Mouse (Mus musculus) heart, embryonic 14.5 days (tissue): ENCODE data around the gene Nup214. TPM values are rescaled to one million over a fixed set of nuclear protein-coding genes. Genes with fewer than 3 reads are reported as not detected.

ENCODE experiments used
- ATAC-seq: fragments of 200-750 bp; cut with Nextera tagmentation; 2 replicates; pipeline ENCODE4 v1.8.0; 2017; ENCODE audit warnings: low read depth, moderate TSS enrichment; ENCODE audit not compliant: insufficient number of reproducible peaks, insufficient read depth, low FRiP score
- H3K27ac ChIP-seq, 2 experiments: fragments of 200-500 bp in 1 of 2; fragments of 300-500 bp in 1 of 2; sonication (generic) in 1 of 2; replicated peaks in 1 of 2; 2 replicates each; pipeline ENCODE4 v1.5.1; 2012 to 2014; ENCODE audit warnings: low read depth in 2 of 2, low read length in 2 of 2, control low read depth in 1 of 2, mild to moderate bottlenecking in 1 of 2, mixed read lengths in 1 of 2; ENCODE audit not compliant: control insufficient read depth in 1 of 2, insufficient read depth in 1 of 2
- H3K27me3 ChIP-seq: fragments of 300-500 bp; sonication (generic); 2 replicates; pipeline ENCODE4 v1.6.1; 2014; ENCODE audit warnings: mild to moderate bottlenecking, low read length, control low read depth; ENCODE audit not compliant: control insufficient read depth, insufficient read depth
- H3K36me3 ChIP-seq: fragments of 300-500 bp; sonication (generic); 2 replicates; pipeline ENCODE4 v1.6.1; 2014; ENCODE audit warnings: mild to moderate bottlenecking, control low read depth, low read length, mixed read lengths; ENCODE audit not compliant: control insufficient read depth, insufficient read depth
- H3K4me1 ChIP-seq, 2 experiments: fragments of 200-500 bp in 1 of 2; fragments of 300-500 bp in 1 of 2; sonication (generic) in 1 of 2; 2 replicates each; pipeline ENCODE4 v1.6.1; 2012 to 2014; ENCODE audit warnings: low read length in 2 of 2, control low read depth in 1 of 2, mixed read lengths in 1 of 2; ENCODE audit not compliant: control insufficient read depth in 2 of 2, insufficient read depth in 2 of 2
- H3K4me2 ChIP-seq: fragments of 300-500 bp; sonication (generic); 2 replicates; pipeline ENCODE4 v1.6.1; 2014; ENCODE audit warnings: mild to moderate bottlenecking, low read length
- H3K4me3 ChIP-seq, 2 experiments: fragments of 200-500 bp in 1 of 2; fragments of 300-500 bp in 1 of 2; sonication (generic) in 1 of 2; 2 replicates each; pipeline ENCODE4 v1.5.1; 2012 to 2014; ENCODE audit warnings: low read length in 2 of 2, mild to moderate bottlenecking in 2 of 2, control low read depth in 1 of 2, low read depth in 1 of 2, moderate library complexity in 1 of 2; ENCODE audit not compliant: control insufficient read depth in 1 of 2, insufficient read depth in 1 of 2
- H3K9ac ChIP-seq: fragments of 300-500 bp; sonication (generic); 2 replicates; pipeline ENCODE4 v1.6.1; 2014; ENCODE audit warnings: mild to moderate bottlenecking, low read length
- H3K9me3 ChIP-seq: fragments of 300-500 bp; sonication (generic); 2 replicates; pipeline ENCODE4 v1.6.1; 2016; ENCODE audit warnings: low read length, control low read depth; ENCODE audit not compliant: control insufficient read depth
- WGBS: fragments of 180-500 bp; shearing (Covaris S2); extraction: QIAGEN DNeasy Blood & Tissue Kit; methylation state at CpG from one replicate; pipeline ENCODE4 v1.1.7; 2014; 5-methylcytosine and 5-hydroxymethylcytosine counted together
- polyA plus RNA-seq: library from polyadenylated mRNA; unstranded; fragments of >200 nt; fragmentation: Nextera tagmentation; extraction: Ambion mirVana; gene quantifications from 2 replicates; pipeline ENCODE4 v1.2.1, GENCODE M21; 2014

Nup214 gene
- polyA plus RNA-seq, 1 experiment from 2014 or later: 46.2 TPM

- Histone ChIP-seq H3K4me3 (peak overlapping the region; percentile 82 to 83), H3K4me2 (peak overlapping the region; percentile 100), H3K27me3 (no peaks in the 10 kb centered on the region), H3K27ac (peak overlapping the region; percentile 91 to 92), H3K36me3 (peaks cover 11% of the 10 kb centered on the region), H3K9me3 (no peaks in the 10 kb centered on the region), H3K4me1 (peaks cover 29 to 43% of the 10 kb centered on the region in 2 experiments), H3K9ac (peak overlapping the region; percentile 85)
- WGBS: 43% methylated on average over 3 of the region's 3 CpGs
- ATAC-seq: no peak
These were observed 106.4 kb downstream of the Nup214 start for GRCm38 (mm10) chr2:32080681-32081080.

GRCm38 (mm10) chr2:32081296-32081929 lies 107.2 kb downstream of the Nup214 start:
- Histone ChIP-seq H3K4me2 (peak overlapping the region; percentile 100), H3K4me3 (peak overlapping the region; percentile 82 to 83), H3K27me3 (no peaks in the 10 kb centered on the region), H3K4me1 (peaks cover 29 to 42% of the 10 kb centered on the region in 2 experiments), H3K9me3 (no peaks in the 10 kb centered on the region), H3K27ac (peak overlapping the region; percentile 86 to 91), H3K36me3 (peaks cover 11% of the 10 kb centered on the region), H3K9ac (peak overlapping the region; percentile 85)
- 32% methylated on average over 14 of the region's 14 CpGs for WGBS
- ATAC-seq: no peak

DNA sequence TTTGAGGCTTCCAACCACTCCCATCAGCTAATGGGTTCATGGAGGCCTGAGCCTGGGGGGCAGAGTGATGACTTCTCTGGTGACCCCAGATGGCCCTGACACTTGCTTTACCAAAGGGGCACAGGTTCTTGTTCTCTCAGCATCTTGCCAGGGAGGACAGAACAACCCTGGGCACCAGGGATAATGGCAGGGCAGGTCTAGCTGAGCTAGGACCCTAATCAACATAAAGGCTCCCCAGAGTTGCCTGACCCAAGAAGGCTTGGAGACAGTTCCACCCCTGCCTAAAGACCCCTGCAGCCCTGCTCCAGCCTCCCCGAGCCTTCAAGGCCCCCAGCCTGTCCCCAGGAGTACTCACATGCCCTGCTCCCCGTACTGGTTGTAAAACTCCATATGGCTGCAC lies 108.0 kb downstream of the Nup214 start:
- peak overlapping the region; percentile 86 to 91 for H3K27ac ChIP-seq
- H3K9me3 ChIP-seq: no peaks in the 10 kb centered on the region
- H3K27me3 ChIP-seq: no peaks in the 10 kb centered on the region
- peaks cover 8% of the 10 kb centered on the region; the same call in 1 of the 2 replicates for H3K36me3 ChIP-seq
- 16% methylated on average over 2 of the region's 2 CpGs for WGBS
- peak overlapping the region; percentile 85 for H3K9ac ChIP-seq
- no peak for ATAC-seq
- H3K4me1 ChIP-seq: peaks cover 25 to 36% of the 10 kb centered on the region in 2 experiments
- H3K4me3 ChIP-seq: peak overlapping the region; percentile 82 to 83
- H3K4me2 ChIP-seq: peak overlapping the region; percentile 100

DNA sequence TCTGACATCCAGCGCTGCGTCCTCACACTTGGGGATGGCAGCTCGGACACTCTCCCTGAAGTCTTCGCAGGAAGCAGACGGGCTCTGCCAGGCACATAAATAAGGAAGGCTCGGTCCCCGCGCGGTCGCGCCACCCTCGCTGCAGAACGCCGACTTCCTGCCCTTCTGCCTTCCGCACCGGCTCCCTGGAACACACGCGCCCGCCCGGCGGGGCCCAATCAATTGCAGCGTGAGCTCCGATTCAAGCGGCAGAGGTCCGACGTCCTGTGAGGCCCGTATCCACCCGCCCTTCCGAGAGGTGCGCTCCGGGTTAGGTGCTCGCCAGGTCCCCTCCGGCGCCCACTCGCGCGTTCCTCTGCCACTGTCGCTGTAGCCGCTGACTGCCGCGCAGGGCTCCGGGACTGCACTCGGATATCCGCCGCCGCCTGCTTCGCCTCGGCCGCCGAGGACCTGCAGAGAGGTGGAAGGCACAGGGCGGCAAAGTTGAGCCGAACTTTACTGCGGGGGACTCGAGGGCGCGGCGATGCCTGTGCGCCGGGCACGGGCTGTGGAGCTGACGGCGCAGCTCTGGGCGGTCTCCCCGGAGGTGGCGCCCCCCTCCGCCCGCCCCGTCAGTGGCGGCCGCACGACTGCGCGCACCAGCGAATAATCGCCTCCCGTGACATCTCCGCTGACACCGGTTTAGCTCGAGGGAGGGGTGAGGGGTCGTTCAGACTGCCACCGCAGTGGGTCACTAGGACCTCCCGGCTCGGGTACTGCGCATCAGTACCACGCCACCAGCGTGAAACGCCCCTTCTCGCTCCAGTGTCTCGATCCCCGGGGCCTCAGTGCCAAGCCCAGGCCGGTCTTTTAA lies 109.1 kb downstream of the Nup214 start:
- peak overlapping the region; percentile 85 for H3K9ac ChIP-seq
- no peaks in the 10 kb centered on the region for H3K27me3 ChIP-seq
- under 1% methylated on average over 91 of the region's 91 CpGs for WGBS
- peak overlapping the region; percentile 82 to 83 for H3K4me3 ChIP-seq
- H3K4me2 ChIP-seq: peak overlapping the region; percentile 100
- H3K27ac ChIP-seq: peak overlapping the region; percentile 86 to 91
- peak; percentile 41 for ATAC-seq
- peaks cover 7% of the 10 kb centered on the region; the same call in 1 of the 2 replicates for H3K36me3 ChIP-seq
- H3K9me3 ChIP-seq: no peaks in the 10 kb centered on the region
- peaks cover 26 to 37% of the 10 kb centered on the region in 2 experiments for H3K4me1 ChIP-seq

DNA sequence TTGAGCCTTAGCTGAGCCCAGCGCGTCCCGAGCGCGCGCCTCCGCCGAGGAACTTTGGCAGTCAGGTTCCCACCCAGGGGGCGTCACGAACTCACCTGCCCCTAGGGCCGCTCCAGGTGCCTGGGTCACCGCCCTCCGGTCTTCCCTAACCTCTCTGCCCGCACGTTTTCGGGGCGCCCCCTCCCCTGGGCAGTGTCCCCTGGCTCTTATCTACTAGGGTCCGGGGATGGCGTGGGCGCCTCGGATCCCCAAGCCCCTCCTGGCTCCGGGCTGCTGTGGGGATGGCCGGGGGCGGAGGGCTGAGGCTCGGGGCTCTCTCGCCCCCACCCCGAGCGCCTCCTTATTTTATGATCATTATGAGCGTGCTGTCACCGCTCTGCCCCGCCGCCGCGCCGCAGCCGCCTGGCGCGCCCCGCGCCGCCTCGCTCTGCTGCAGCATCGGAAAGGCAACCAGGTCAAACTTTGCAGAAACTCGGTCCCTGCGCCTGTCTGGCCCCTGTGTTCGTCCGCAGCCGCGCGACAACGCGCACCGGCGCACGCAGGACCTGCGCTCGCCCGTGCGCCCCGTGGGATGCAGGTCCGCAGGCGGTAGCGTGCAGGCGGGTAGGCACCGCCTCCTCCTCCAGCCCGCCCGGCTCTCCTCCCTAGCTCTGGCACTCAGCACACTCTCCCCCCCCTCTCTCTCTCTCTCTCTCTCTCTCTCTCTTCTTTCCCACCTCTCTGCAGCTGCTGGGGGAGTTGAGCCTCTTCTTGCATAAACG lies 110.1 kb downstream of the Nup214 start, which contains the start of gene Fam78a:
TSS of gene Fam78a (minus strand) at position 747 of the 761 bp plus-strand sequence.
- peak within 1 kb of the TSS; percentile 86 to 91 for H3K27ac ChIP-seq
- H3K9me3 ChIP-seq: no peaks in the 10 kb centered on the region
- H3K4me2 ChIP-seq: peak within 1 kb of the TSS; percentile 100
- ATAC-seq: peak; percentile 51
- peaks cover 7% of the 10 kb centered on the region; the same call in 1 of the 2 replicates for H3K36me3 ChIP-seq
- H3K4me1 ChIP-seq: peaks cover 24 to 36% of the 10 kb centered on the region in 2 experiments
- H3K27me3 ChIP-seq: no peaks in the 10 kb centered on the region
- under 1% methylated on average over 61 of the region's 68 CpGs for WGBS
- H3K4me3 ChIP-seq: peak within 1 kb of the TSS; percentile 82 to 83
- peak within 1 kb of the TSS; percentile 85 for H3K9ac ChIP-seq

- Histone ChIP-seq H3K27ac (peak overlapping the region in 1 of 2 experiments; percentile 91; a peak in 1 of 4 replicates), H3K9ac (peak overlapping the region; percentile 85), H3K36me3 (peaks cover 4% of the 10 kb centered on the region; the same call in 1 of the 2 replicates), H3K4me1 (peaks cover 21 to 33% of the 10 kb centered on the region in 2 experiments), H3K4me3 (peak overlapping the region; percentile 82 to 83), H3K9me3 (no peaks in the 10 kb centered on the region), H3K4me2 (peak overlapping the region; percentile 100), H3K27me3 (no peaks in the 10 kb centered on the region)
- no peak for ATAC-seq
- WGBS: 30% methylated on average over 2 of the region's 2 CpGs
These were observed 110.6 kb downstream of the Nup214 start for GRCm38 (mm10) chr2:32084872-32085199.

DNA sequence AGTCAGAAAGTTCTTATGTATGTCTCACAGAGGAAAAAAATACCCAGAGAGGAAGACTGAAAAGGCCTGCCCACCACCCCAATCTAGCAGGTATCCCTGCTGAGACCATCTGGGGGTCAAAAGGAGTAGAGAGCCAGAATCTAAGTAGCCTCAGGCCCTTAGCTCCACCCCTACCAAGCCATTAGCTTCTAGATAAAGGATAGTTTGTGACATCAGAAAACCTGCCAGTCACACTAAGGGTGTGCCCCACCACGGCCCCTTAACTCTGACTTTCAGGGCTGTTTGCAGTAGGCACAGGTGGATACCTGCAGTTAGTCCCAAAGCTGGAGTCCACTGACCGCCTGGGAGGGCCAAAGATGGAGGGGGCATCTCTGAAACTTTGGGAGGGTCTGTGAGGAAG lies 111.0 kb downstream of the Nup214 start:
- H3K4me3 ChIP-seq: no peak overlapping the region
- peaks cover 1% of the 10 kb centered on the region; the same call in 1 of the 2 replicates for H3K36me3 ChIP-seq
- H3K4me2 ChIP-seq: no peak overlapping the region
- H3K9me3 ChIP-seq: no peaks in the 10 kb centered on the region
- no peaks in the 10 kb centered on the region for H3K27me3 ChIP-seq
- no peak for ATAC-seq
- H3K27ac ChIP-seq: no peak overlapping the region; a peak in 1 of 4 replicates
- WGBS: 63% methylated on average over 2 of the region's 2 CpGs
- peaks cover 18 to 29% of the 10 kb centered on the region in 2 experiments for H3K4me1 ChIP-seq
- H3K9ac ChIP-seq: no peak overlapping the region
